Mouse (Mus musculus) olfactory bulb, adult 2 months (tissue): ENCODE data around the gene Zfp12.

ENCODE experiments used
- CTCF ChIP-seq: fragments of 200-500 bp; IDR thresholded peaks from 2 replicates; pipeline ENCODE4 v1.5.1; 2012; ENCODE audit warnings: low read depth, mild to moderate bottlenecking, low read length, moderate library complexity; ENCODE audit not compliant: insufficient read depth
- POLR2A ChIP-seq: fragments of 200-500 bp; IDR thresholded peaks from 2 replicates; pipeline ENCODE4 v1.6.1; 2012; ENCODE audit warnings: mild to moderate bottlenecking, low read depth, low read length, moderate library complexity; ENCODE audit not compliant: insufficient read depth

GRCm38 (mm10) chr5:143289299-143289698, 54.3 kb downstream of the Zfp12 start:
- no peak for TF ChIP-seq CTCF
- no peak for TF ChIP-seq POLR2A
